Mouse (Mus musculus) bone marrow macrophage, adult 2 months (primary cell): ENCODE measurements around the gene Gpatch2l. TPM values are rescaled to one million over a fixed set of nuclear protein-coding genes. Genes with fewer than 3 reads are reported as not detected.
A peak's percentile ranks its signal among the peaks of the same experiment; 100 is the strongest.

Experiments
- H3K27ac ChIP-seq: 2 replicates; pipeline ENCODE4 v1.5.1; 2012; ENCODE audit warnings: low read depth, low read length; ENCODE audit not compliant: insufficient read depth
- H3K4me1 ChIP-seq: 2 replicates; pipeline ENCODE4 v1.6.1; 2012; ENCODE audit warnings: low read length; ENCODE audit not compliant: control insufficient read depth, insufficient read depth
- H3K4me3 ChIP-seq: 2 replicates; pipeline ENCODE4 v1.5.1; 2012; ENCODE audit warnings: mild to moderate bottlenecking, low read length, moderate library complexity; ENCODE audit not compliant: insufficient read depth
- CTCF ChIP-seq: IDR thresholded peaks from 2 replicates; pipeline ENCODE4 v1.5.1; 2012; ENCODE audit warnings: low read depth, mild to moderate bottlenecking, low read length, moderate library complexity
- POLR2A ChIP-seq: IDR thresholded peaks from 2 replicates; pipeline ENCODE4 v1.6.1; 2012; ENCODE audit warnings: mild to moderate bottlenecking, low read depth, low read length, borderline replicate concordance
- polyA plus RNA-seq: library from polyadenylated mRNA; stranded (reverse); fragments of >200 nt; gene quantifications from 2 replicates; pipeline ENCODE4 v1.2.4, GENCODE M21; 2012; ENCODE audit not compliant: missing spikeins, insufficient read depth, insufficient read length

Gpatch2l gene
- polyA plus RNA-seq, 1 experiment: 23.4 TPM

DNA sequence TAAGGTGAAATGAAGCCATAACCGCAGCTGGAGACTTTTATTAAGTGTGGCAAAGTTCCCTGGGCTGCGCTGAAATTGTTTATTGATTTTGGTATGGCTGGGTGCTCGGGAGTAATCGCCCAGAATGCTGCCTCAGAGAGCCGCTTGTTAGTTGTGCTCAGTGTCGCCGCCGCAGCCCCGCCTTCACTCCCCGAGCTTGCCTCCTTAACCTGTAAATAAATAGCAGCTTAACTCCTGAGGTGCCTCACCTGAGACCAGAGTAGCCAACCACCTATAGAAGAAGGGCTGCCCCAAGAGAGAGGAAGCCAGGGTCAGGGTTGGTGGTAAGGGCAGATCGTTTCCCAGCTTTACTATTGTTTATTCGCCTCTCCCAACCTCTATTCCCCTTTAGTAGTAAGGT lies 79.0 kb downstream of the Gpatch2l start:
- H3K4me1 ChIP-seq: no peaks in the 10 kb centered on the region
- no peak for TF ChIP-seq CTCF
- no peak for TF ChIP-seq POLR2A
- no peak overlapping the region for H3K27ac ChIP-seq
- H3K4me3 ChIP-seq: no peak overlapping the region

DNA sequence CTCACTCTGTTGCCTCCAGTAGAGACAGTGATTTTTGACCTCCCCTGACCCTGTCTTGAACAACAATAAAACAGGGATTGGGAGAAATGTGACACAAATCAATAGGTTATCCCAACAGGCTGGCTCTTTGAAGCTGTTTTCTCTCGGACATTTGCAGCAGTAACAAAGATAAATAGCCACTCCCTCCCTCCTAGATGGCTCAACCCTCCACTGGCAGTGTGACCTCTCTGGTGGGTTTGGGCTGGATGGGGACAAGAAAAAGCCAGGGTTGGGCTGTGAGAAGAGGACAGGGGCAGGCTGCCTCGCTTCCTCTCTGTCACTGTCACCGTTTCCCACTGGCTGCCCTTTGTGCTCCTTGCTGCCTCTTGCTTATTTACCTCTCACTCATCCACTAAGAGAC lies 82.6 kb downstream of the Gpatch2l start:
- Histone ChIP-seq H3K4me3 (no peak overlapping the region), H3K4me1 (no peaks in the 10 kb centered on the region), H3K27ac (no peak overlapping the region)
- TF ChIP-seq POLR2A (no peak), CTCF (no peak)

DNA sequence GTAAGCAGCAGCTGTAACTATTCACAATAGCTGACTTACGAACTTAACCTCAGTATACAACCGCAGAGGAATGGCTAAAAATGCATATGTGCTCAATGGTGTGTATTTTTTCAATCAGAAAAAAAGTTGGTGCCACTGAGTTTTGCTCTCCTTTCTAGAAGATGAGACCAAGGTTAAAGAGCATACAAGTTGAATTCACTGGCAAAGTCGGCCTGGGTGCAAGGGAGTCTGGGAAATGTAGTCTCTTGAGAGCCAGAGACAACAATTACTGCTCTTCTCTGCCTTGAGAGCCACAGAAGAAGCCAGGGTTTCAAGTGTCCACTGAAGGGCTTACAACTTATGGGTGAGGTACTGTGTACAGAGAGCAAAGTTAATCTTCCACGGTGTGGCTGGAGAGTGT lies 88.2 kb downstream of the Gpatch2l start:
- Histone ChIP-seq H3K27ac (no peak overlapping the region), H3K4me3 (no peak overlapping the region), H3K4me1 (no peaks in the 10 kb centered on the region)
- TF ChIP-seq CTCF: no peak
- no peak for TF ChIP-seq POLR2A

DNA sequence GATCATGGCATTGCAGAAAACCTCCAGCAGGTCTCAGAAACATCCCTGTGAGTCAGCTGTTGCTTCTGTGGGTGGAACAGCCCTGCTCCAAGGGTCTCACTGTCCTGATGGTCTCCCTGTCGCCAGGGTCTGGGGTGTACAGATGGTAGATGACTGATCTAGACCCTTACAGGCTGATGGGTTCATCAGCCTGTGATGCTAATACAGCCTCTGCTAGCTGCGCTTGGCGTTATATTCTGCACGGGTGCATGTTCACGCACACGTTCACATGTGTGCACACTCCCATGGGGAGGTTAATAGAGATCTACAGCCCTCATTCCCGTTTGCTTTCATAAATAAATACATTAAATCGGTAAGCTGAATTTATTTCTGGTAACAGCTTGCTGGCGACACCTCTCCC lies 89.0 kb downstream of the Gpatch2l start:
- no peak overlapping the region for H3K27ac ChIP-seq
- H3K4me3 ChIP-seq: no peak overlapping the region
- TF ChIP-seq CTCF (no peak), POLR2A (no peak)
- no peaks in the 10 kb centered on the region for H3K4me1 ChIP-seq

DNA sequence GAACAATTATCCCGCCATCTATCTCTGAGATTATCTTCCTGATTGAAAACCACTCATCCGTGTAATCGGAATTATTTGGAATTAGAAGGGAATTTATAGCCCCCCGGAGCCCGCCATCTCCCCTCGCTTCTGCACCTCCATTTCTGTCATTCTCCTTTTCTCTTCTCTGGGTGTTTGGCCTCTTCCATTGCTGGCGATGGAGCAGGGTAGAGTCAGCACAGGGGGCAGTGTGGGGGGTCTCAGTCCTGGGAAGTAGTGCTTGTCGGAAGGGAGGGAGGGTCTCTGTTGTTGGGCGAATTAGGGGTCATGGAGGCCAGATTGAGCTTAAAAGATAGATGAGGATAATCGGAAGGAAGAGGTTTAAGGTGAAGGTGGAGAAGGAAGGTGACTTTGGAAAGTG lies 89.6 kb downstream of the Gpatch2l start:
- H3K4me1 ChIP-seq: no peaks in the 10 kb centered on the region
- no peak overlapping the region for H3K4me3 ChIP-seq
- no peak overlapping the region for H3K27ac ChIP-seq
- TF ChIP-seq POLR2A (no peak), CTCF (no peak)

DNA sequence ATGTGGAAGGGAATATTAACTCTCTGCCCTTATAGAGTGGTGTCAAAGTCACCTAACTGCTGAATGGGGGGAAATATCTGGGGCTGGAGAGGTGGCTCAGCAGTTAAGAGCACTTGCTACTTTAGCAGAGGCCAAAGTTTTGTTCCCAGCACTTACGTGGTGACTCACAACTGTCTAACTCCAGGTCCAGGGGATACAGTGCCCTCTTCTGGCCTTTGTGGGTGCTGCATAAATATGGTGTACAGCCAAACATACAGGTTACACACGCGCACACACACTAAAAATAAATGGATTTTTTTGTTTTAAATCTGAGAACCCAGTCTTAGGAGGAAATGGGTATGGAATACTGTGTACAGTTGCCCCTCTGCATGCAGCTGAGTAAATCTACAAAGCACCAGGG lies 94.6 kb downstream of the Gpatch2l start:
- Histone ChIP-seq H3K4me1 (no peaks in the 10 kb centered on the region), H3K4me3 (no peak overlapping the region), H3K27ac (no peak overlapping the region)
- TF ChIP-seq CTCF (peak; percentile 6; the same call in 1 of the 2 replicates), POLR2A (no peak)

DNA sequence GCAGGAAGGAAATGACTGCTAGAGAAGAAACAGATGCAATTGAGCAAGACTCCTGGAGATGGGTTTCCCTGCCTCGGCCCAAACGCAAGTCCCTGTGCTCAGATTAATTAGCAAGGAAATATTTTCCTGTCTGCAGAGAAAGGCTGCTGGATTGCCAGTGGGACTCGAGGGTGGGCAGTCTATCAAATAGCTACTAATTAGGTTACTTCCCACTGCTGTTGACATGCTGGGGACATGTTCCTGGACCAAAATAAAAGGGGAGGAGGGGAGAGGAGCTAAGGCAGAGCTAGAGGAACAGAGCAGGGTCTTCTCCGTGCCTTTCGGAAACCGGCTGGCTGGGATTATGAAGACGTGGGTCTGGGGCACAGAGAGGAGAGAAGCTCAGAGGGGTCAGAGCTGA lies 95.2 kb downstream of the Gpatch2l start:
- Histone ChIP-seq H3K27ac (no peak overlapping the region), H3K4me3 (no peak overlapping the region), H3K4me1 (no peaks in the 10 kb centered on the region)
- no peak for TF ChIP-seq POLR2A
- TF ChIP-seq CTCF: no peak

Other genes starting within 250 kb of the Gpatch2l start
- gene Tgfb3, start 162.8 kb upstream of the Gpatch2l start, polyA plus RNA-seq: 0.86 and 1.1 TPM in 2 replicates
- 12.9 and 19.6 TPM in 2 replicates for gene Ift43, start 159.3 kb upstream of the Gpatch2l start, polyA plus RNA-seq
- gene Esrrb, start 119.3 kb downstream of the Gpatch2l start, polyA plus RNA-seq: not detected in 2 replicates